Mouse (Mus musculus) CH12.LX (cell line): ENCODE results near the gene Zfp280d. TPM values are rescaled to one million over a fixed set of nuclear protein-coding genes. Genes with fewer than 3 reads are reported as not detected.

ENCODE experiments used
- DNase-seq: peaks from one replicate; pipeline ENCODE4 v3.0.0-alpha.2; 2013; ENCODE audit errors: extremely low read depth
- H3K27ac ChIP-seq: 2 replicates; pipeline ENCODE4 v1.5.1; 2012; ENCODE audit warnings: low read depth, mild to moderate bottlenecking, control low read depth, moderate library complexity; ENCODE audit not compliant: insufficient read depth
- H3K27me3 ChIP-seq: replicated peaks from 2 replicates; pipeline ENCODE3; 2012; ENCODE audit warnings: inconsistent platforms
- H3K36me3 ChIP-seq, 2 experiments: replicated peaks in 1 of 2; 2 replicates each; pipeline versions ENCODE3 to v1.6.1; 2012; ENCODE audit warnings: inconsistent platforms in 1 of 2, low read length in 1 of 2, mild to moderate bottlenecking in 1 of 2, mixed read lengths in 1 of 2, moderate library complexity in 1 of 2; ENCODE audit not compliant: control insufficient read depth in 1 of 2, insufficient read depth in 1 of 2
- H3K4me1 ChIP-seq, 2 experiments: 2 replicates each; pipeline ENCODE4 v1.6.1; 2012; ENCODE audit warnings: inconsistent platforms in 1 of 2, moderate library complexity in 1 of 2; ENCODE audit not compliant: insufficient read depth in 2 of 2, control insufficient read depth in 1 of 2
- H3K4me2 ChIP-seq: 2 replicates; pipeline ENCODE4 v1.6.1; 2012; ENCODE audit warnings: low read depth, mild to moderate bottlenecking, control low read depth; ENCODE audit not compliant: poor library complexity, insufficient read depth, severe bottlenecking
- H3K4me3 ChIP-seq, 3 experiments: fragments of 150-350 bp in 1 of 3; sonication (generic) in 1 of 3; replicated peaks in 1 of 3; 2 replicates each; pipeline versions ENCODE3 to v1.5.1; 2011 to 2012; ENCODE audit warnings: low read depth in 2 of 3, low read length in 2 of 3, mild to moderate bottlenecking in 2 of 3, moderate library complexity in 2 of 3, control low read depth in 1 of 3, improper control_type of control experiment in 1 of 3, inconsistent platforms in 1 of 3, mixed read lengths in 1 of 3; ENCODE audit not compliant: poor library complexity in 1 of 3
- H3K79me2 ChIP-seq: replicated peaks from 2 replicates; pipeline ENCODE4 v1.6.1; 2012; ENCODE audit warnings: mild to moderate bottlenecking, moderate library complexity; ENCODE audit not compliant: control insufficient read depth, poor library complexity, insufficient read depth, severe bottlenecking; ENCODE audit errors: extremely low read depth
- H3K9ac ChIP-seq: 2 replicates; pipeline ENCODE4 v1.6.1; 2012; ENCODE audit warnings: low read depth, mild to moderate bottlenecking, control low read depth, moderate library complexity; ENCODE audit not compliant: insufficient read depth
- H3K9me3 ChIP-seq: replicated peaks from 2 replicates; pipeline ENCODE3; 2012; ENCODE audit warnings: low read length, inconsistent platforms, mixed read lengths
- CTCF ChIP-seq, 2 experiments: IDR thresholded peaks in 1 of 2; conservative IDR thresholded peaks in 1 of 2; 2 replicates each; pipeline ENCODE4 v1.5.1; 2011 to 2012; ENCODE audit warnings: low read depth in 2 of 2, low read length in 2 of 2, improper control_type of control experiment in 1 of 2, inconsistent platforms in 1 of 2, mild to moderate bottlenecking in 1 of 2, moderate library complexity in 1 of 2
- KAT2A ChIP-seq: IDR thresholded peaks from 2 replicates; pipeline ENCODE4 v1.6.1; 2012; ENCODE audit warnings: low read length, improper control_type of control experiment, inconsistent platforms; ENCODE audit not compliant: insufficient replicate concordance
- MXI1 ChIP-seq: IDR thresholded peaks from 2 replicates; pipeline ENCODE4 v1.6.1; 2011; ENCODE audit warnings: mild to moderate bottlenecking, low read depth, low read length, improper control_type of control experiment
- MYC ChIP-seq: IDR thresholded peaks from 2 replicates; pipeline ENCODE4 v1.6.1; 2011; ENCODE audit warnings: low read depth, mild to moderate bottlenecking, improper control_type of control experiment, low read length
- RAD21 ChIP-seq: IDR thresholded peaks from 2 replicates; pipeline ENCODE4 v1.6.1; 2011; ENCODE audit warnings: low read depth, mild to moderate bottlenecking, low read length, improper control_type of control experiment, moderate library complexity
- SMC3 ChIP-seq: IDR thresholded peaks from 2 replicates; pipeline ENCODE4 v1.6.1; 2011; ENCODE audit warnings: low read depth, low read length, improper control_type of control experiment
- TCF12 ChIP-seq: IDR thresholded peaks from 2 replicates; pipeline ENCODE4 v1.6.1; 2014; ENCODE audit warnings: low read depth, mild to moderate bottlenecking, inconsistent platforms, low read length, improper control_type of control experiment
- USF1 ChIP-seq: IDR thresholded peaks from 2 replicates; pipeline ENCODE4 v1.6.1; 2014; ENCODE audit warnings: low read depth, mild to moderate bottlenecking, inconsistent platforms, low read length, improper control_type of control experiment
- ZC3H11A ChIP-seq: IDR thresholded peaks from 2 replicates; pipeline ENCODE4 v1.6.1; 2012; ENCODE audit warnings: low read depth, mild to moderate bottlenecking, inconsistent platforms, low read length, improper control_type of control experiment
- ZKSCAN1 ChIP-seq: IDR thresholded peaks from 2 replicates; pipeline ENCODE4 v1.6.1; 2012; ENCODE audit warnings: low read depth, inconsistent platforms, low read length, improper control_type of control experiment, borderline replicate concordance
- dilution Hi-C: fragments of 300-500 bp; cut with MboI; formaldehyde crosslinking; loops from 2 replicates; pipeline ENCODE4 v1.14.3; 2020; ENCODE audit warnings: low sequenced_read_pairs; ENCODE audit not compliant: extremely low pct_unique_long_range_greater_than_20kb, extremely low pct_ligation_motif_present
- in situ Hi-C: fragments of 300-500 bp; cut with MboI; formaldehyde crosslinking; loops from 3 replicates; pipeline ENCODE4 v1.14.3; 2019; ENCODE audit warnings: low sequenced_read_pairs, low pct_ligation_motif_present, low pct_unique_long_range_greater_than_20kb, mixed read lengths
- polyA plus RNA-seq: library from polyadenylated mRNA; unstranded; fragments of >175 nt; gene quantifications from 2 replicates; pipeline ENCODE4 v1.2.1, GENCODE M21; 2012; ENCODE audit warnings: low read depth; ENCODE audit not compliant: insufficient read length
- total RNA-seq, 2 experiments: library from RNA; depleted of rRNA; stranded (reverse); fragments of 300-350 nt in 1 of 2; fragments of >200 nt in 1 of 2; gene quantifications; 2 replicates each; pipeline ENCODE4 v1.2.3; 2012 to 2014

The Zfp280d gene
- total and polyA plus RNA-seq, 3 experiments = 22.3 to 35.8 (median 26.0) TPM

- TF ChIP-seq RAD21 (no peak), ZC3H11A (no peak), ZKSCAN1 (no peak)
- TF ChIP-seq, all 38 proteins: peak for 9
Measured at GRCm38 (mm10) chr9:72339119-72339518, 64.5 kb downstream of the Zfp280d start (continued).

GRCm38 (mm10) chr9:72343844-72344243 is 69.2 kb downstream of the Zfp280d start:
- Histone ChIP-seq H3K36me3 (peaks cover 3 to 45% of the 10 kb centered on the region in 2 experiments), H3K4me1 (peaks cover 4 to 9% of the 10 kb centered on the region in 2 experiments; a peak in 3 of 4 replicates)
- dilution Hi-C loops = no loop called here

GRCm38 (mm10) chr9:72372359-72372758 is 97.7 kb downstream of the Zfp280d start:
- Histone ChIP-seq H3K9me3 (peaks cover 2% of the 10 kb centered on the region), H3K79me2 (no peaks in the 10 kb centered on the region), H3K27me3 (no peaks in the 10 kb centered on the region), H3K36me3 (no peaks in the 10 kb centered on the region), H3K4me3 (no peak overlapping the region), H3K9ac (no peak overlapping the region)
- in situ Hi-C loops (no loop called here), dilution Hi-C loops (no loop called here)
- DNase-seq = no peak
- TF ChIP-seq RAD21 (peak; percentile 19), TCF12 (no peak), CTCF (conservative IDR thresholded peaks at IDR 0.05 in 1 of 2, IDR thresholded peaks at IDR 0.05 in 1 of 2; ENCODE audit: low read depth in 2 of 2, low read length in 2 of 2) (peak in 1 of 2 experiments; percentile 46; a peak in 2 of 4 replicates), MYC (peak; percentile 43; the same call in 1 of the 2 replicates), KAT2A (no peak), MXI1 (no peak), SMC3 (0 out of 2 replicates have a peak, but pooled peaks have one; percentile 8)
- TF ChIP-seq, all 38 proteins: peak for 4
- Histone ChIP-seq H3K27ac (no peak overlapping the region), H3K4me1 (no peaks in the 10 kb centered on the region), H3K4me2 (no peak overlapping the region)

More at GRCm38 (mm10) chr9:72343844-72344243, 69.2 kb downstream of the Zfp280d start:
- Histone ChIP-seq H3K4me3 (no peak overlapping the region), H3K4me2 (no peak overlapping the region), H3K79me2 (no peaks in the 10 kb centered on the region), H3K9me3 (no peaks in the 10 kb centered on the region), H3K27ac (no peak overlapping the region), H3K27me3 (no peaks in the 10 kb centered on the region)
- in situ Hi-C loops = no loop called here
- no peak for DNase-seq
- no peak for TF ChIP-seq USF1
- TF ChIP-seq, all 38 proteins: peak for 0
- no peak overlapping the region for H3K9ac ChIP-seq

- H3K4me3 ChIP-seq = no peak overlapping the region
- H3K4me1 ChIP-seq = no peaks in the 10 kb centered on the region
- no peaks in the 10 kb centered on the region for H3K36me3 ChIP-seq
- H3K4me2 ChIP-seq = no peak overlapping the region
- peaks cover 2% of the 10 kb centered on the region for H3K9me3 ChIP-seq
- H3K27me3 ChIP-seq = no peaks in the 10 kb centered on the region
- H3K9ac ChIP-seq = no peak overlapping the region
- in situ Hi-C loops (no loop called here), dilution Hi-C loops (no loop called here)
- peak; percentile 18 for DNase-seq
- no peak overlapping the region for H3K27ac ChIP-seq
- peak; percentile 14; the same call in 1 of the 2 replicates for TF ChIP-seq SMC3
- TF ChIP-seq CTCF (conservative IDR thresholded peaks at IDR 0.05 in 1 of 2, IDR thresholded peaks at IDR 0.05 in 1 of 2; ENCODE audit: low read depth in 2 of 2, low read length in 2 of 2) = peak in 1 of 2 experiments; percentile 35; a peak in 2 of 4 replicates
- no peak for TF ChIP-seq RAD21
- TF ChIP-seq TCF12 = no peak
- no peaks in the 10 kb centered on the region for H3K79me2 ChIP-seq
Measured at GRCm38 (mm10) chr9:72374074-72374473, 99.4 kb downstream of the Zfp280d start.
